Mouse (Mus musculus): Measurements from ENCODE around the gene Rps16.

Gene Rps16

GRCm38 (mm10) chr7:28348601-28349000 lies 1.9 kb upstream of the Rps16 start:
- DNase-seq: no peak

- DNase-seq: no peak
Measured at GRCm38 (mm10) chr7:28351676-28352191, 1.3 kb downstream of the Rps16 start.

GRCm38 (mm10) chr7:28353267-28353666 lies 2.8 kb downstream of the Rps16 start:
- DNase-seq: no peak

- DNase-seq: no peak
Measured at GRCm38 (mm10) chr7:28354113-28354581, 3.7 kb downstream of the Rps16 start.

GRCm38 (mm10) chr7:28354596-28354995 lies 4.1 kb downstream of the Rps16 start:
- no peak for DNase-seq

GRCm38 (mm10) chr7:28355221-28355620 lies 4.8 kb downstream of the Rps16 start:
- no peak for DNase-seq

- DNase-seq: no peak
Measured at GRCm38 (mm10) chr7:28356981-28357380, 6.5 kb downstream of the Rps16 start.

GRCm38 (mm10) chr7:28357984-28358383 lies 7.5 kb downstream of the Rps16 start:
- DNase-seq: no peak

GRCm38 (mm10) chr7:28358431-28358830 lies 8.0 kb downstream of the Rps16 start:
- no peak for DNase-seq

GRCm38 (mm10) chr7:28359854-28360253 lies 9.4 kb downstream of the Rps16 start:
- DNase-seq: no peak

- no peak for DNase-seq
Measured at GRCm38 (mm10) chr7:28360291-28360690, 9.8 kb downstream of the Rps16 start.

GRCm38 (mm10) chr7:28361647-28362341 lies 11.3 kb downstream of the Rps16 start:
- no peak for DNase-seq

- DNase-seq: no peak
Measured at GRCm38 (mm10) chr7:28362441-28363060, 12.1 kb downstream of the Rps16 start.

GRCm38 (mm10) chr7:28367663-28368275 lies 17.3 kb downstream of the Rps16 start:
- DNase-seq: no peak

- no peak for DNase-seq
Measured at GRCm38 (mm10) chr7:28368276-28368920, 17.9 kb downstream of the Rps16 start.

- DNase-seq: no peak
Measured at GRCm38 (mm10) chr7:28370051-28370450, 19.6 kb downstream of the Rps16 start.

- DNase-seq: no peak
Measured at GRCm38 (mm10) chr7:28370977-28371513, 20.6 kb downstream of the Rps16 start.

- peak; percentile 59 for DNase-seq
Measured at GRCm38 (mm10) chr7:28371514-28371989, 21.1 kb downstream of the Rps16 start.

GRCm38 (mm10) chr7:28372251-28373108 lies 22.0 kb downstream of the Rps16 start, which contains the start of gene Plekhg2:
Plekhg2 (minus strand) TSS chr7:28372599.
- DNase-seq: peak; percentile 94

GRCm38 (mm10) chr7:28373131-28373581 lies 22.7 kb downstream of the Rps16 start:
- peak; percentile 81 for DNase-seq

- DNase-seq: no peak
Measured at GRCm38 (mm10) chr7:28373891-28374495, 23.5 kb downstream of the Rps16 start.
